In genomic region chr1:64797621-64798020, GRCm38 (mm10) we compare ENCODE assay signal across 22 mouse cellular contexts.
DNase-seq lines count a peak whose midpoint lies in the region; ATAC-seq and TF ChIP-seq lines count a peak whose summit lies in the region.
"Had no signal": no experiment of that assay in that cellular context is flagged by ENCODE, and none has a peak within 500 bp of the region (broad histone marks: within the 10 kb centered on the region; RNA-seq: fewer than 3 reads in every experiment).

No protein-coding gene starts in this region.

- no peak for TF ChIP-seq CTCF in stomach, postnatal 0 days (IDR thresholded peaks at IDR 0.05; ENCODE audit: low read depth)

- no peak overlapping the region for H3K9ac ChIP-seq in intestine, embryonic 15.5 days
- H3K9ac ChIP-seq in stomach, postnatal 0 days (ENCODE audit: low read length), result no peak overlapping the region
- H3K9ac ChIP-seq in midbrain, embryonic 13.5 days (replicated peaks), result no peak overlapping the region
- H3K9ac ChIP-seq: embryonic facial prominence, embryonic 15.5 days; hindbrain, embryonic 13.5 days; kidney, embryonic 15.5 days; midbrain, embryonic 15.5 days; neural tube, embryonic 12.5 days had no signal

- 50% methylated on average over 3 of the region's 3 CpGs for WGBS in intestine, embryonic 15.5 days
- 60% methylated on average over 3 of the region's 3 CpGs for WGBS in stomach, postnatal 0 days
- 93% methylated on average over 3 of the region's 3 CpGs for WGBS in midbrain, embryonic 13.5 days

- H3K36me3 ChIP-seq in megakaryocyte, embryonic 14.5 days (replicated peaks; ENCODE audit: low read length), result peaks cover 13% of the 10 kb centered on the region
- H3K36me3 ChIP-seq in intestine, embryonic 15.5 days, result no peaks in the 10 kb centered on the region
- H3K36me3 ChIP-seq in stomach, postnatal 0 days (ENCODE audit: control insufficient read depth, insufficient read depth, low read length), result no peaks in the 10 kb centered on the region; the same call in 1 of the 2 replicates
- peaks cover 13% of the 10 kb centered on the region for H3K36me3 ChIP-seq in midbrain, embryonic 13.5 days
- H3K36me3 ChIP-seq: embryonic facial prominence, embryonic 15.5 days; kidney, embryonic 15.5 days; midbrain, embryonic 15.5 days had no signal

- no peak overlapping the region for H3K4me2 ChIP-seq in intestine, embryonic 15.5 days (replicated peaks)
- H3K4me2 ChIP-seq in stomach, postnatal 0 days (replicated peaks; ENCODE audit: low read depth), result no peak overlapping the region
- H3K4me2 ChIP-seq in midbrain, embryonic 13.5 days (replicated peaks), result no peak overlapping the region
- H3K4me2 ChIP-seq: embryonic facial prominence, embryonic 15.5 days; heart, embryonic 11.5 days; hindbrain, embryonic 13.5 days; kidney, embryonic 15.5 days; midbrain, embryonic 15.5 days; neural tube, embryonic 12.5 days had no signal

- peak; percentile 42 for DNase-seq in stomach, postnatal 0 days (ENCODE audit: low spot score)
- no peak for DNase-seq in adrenal gland, postnatal 25 days
- no peak for DNase-seq in heart, postnatal 4 days
- DNase-seq: adrenal gland, postnatal 36 days; cerebellum, adult 9-10 months; gastrocnemius, postnatal 10 days; kidney, postnatal 4 days; retina, postnatal 1 day; right cerebral cortex, postnatal 25 days had no signal

- peaks cover 14% of the 10 kb centered on the region for H3K27me3 ChIP-seq in megakaryocyte, embryonic 14.5 days (replicated peaks)
- no peaks in the 10 kb centered on the region for H3K27me3 ChIP-seq in intestine, embryonic 15.5 days (replicated peaks)
- no peaks in the 10 kb centered on the region for H3K27me3 ChIP-seq in stomach, postnatal 0 days (ENCODE audit: control insufficient read depth, insufficient read depth, low read length)
- H3K27me3 ChIP-seq in midbrain, embryonic 13.5 days, result no peaks in the 10 kb centered on the region
- H3K27me3 ChIP-seq: CH12.LX; embryonic facial prominence, embryonic 15.5 days; hindbrain, embryonic 13.5 days; kidney, embryonic 15.5 days; midbrain, embryonic 15.5 days; neural tube, embryonic 12.5 days had no signal

- H3K4me3 ChIP-seq in megakaryocyte, embryonic 14.5 days (replicated peaks), result peak overlapping the region; percentile 74
- no peak overlapping the region for H3K4me3 ChIP-seq in intestine, embryonic 15.5 days (replicated peaks)
- H3K4me3 ChIP-seq in stomach, postnatal 0 days (ENCODE audit: low read depth, low read length), result no peak overlapping the region
- H3K4me3 ChIP-seq in midbrain, embryonic 13.5 days (replicated peaks), result no peak overlapping the region
- H3K4me3 ChIP-seq: embryonic facial prominence, embryonic 15.5 days; hindbrain, embryonic 13.5 days; kidney, embryonic 15.5 days; midbrain, embryonic 15.5 days; neural tube, embryonic 12.5 days had no signal

- TF ChIP-seq EP300 in stomach, postnatal 0 days (optimal IDR thresholded peaks at IDR 0.05), result no peak

- H3K4me1 ChIP-seq in megakaryocyte, embryonic 14.5 days, result peaks cover 22% of the 10 kb centered on the region
- H3K4me1 ChIP-seq in intestine, embryonic 15.5 days (replicated peaks), result 0 out of 2 replicates have a peak, but pooled peaks cover 14% of the 10 kb centered on the region
- 0 out of 2 replicates have a peak, but pooled peaks cover 2% of the 10 kb centered on the region for H3K4me1 ChIP-seq in stomach, postnatal 0 days (replicated peaks; ENCODE audit: control insufficient read depth, insufficient read depth)
- H3K4me1 ChIP-seq in midbrain, embryonic 13.5 days (replicated peaks), result peaks cover 8% of the 10 kb centered on the region; the same call in 1 of the 2 replicates
- H3K4me1 ChIP-seq: midbrain, embryonic 15.5 days had no signal

- H3K27ac ChIP-seq in intestine, embryonic 15.5 days, result peak overlapping the region; percentile 69; the same call in 1 of the 2 replicates
- H3K27ac ChIP-seq in stomach, postnatal 0 days (replicated peaks), result no peak overlapping the region
- no peak overlapping the region for H3K27ac ChIP-seq in midbrain, embryonic 13.5 days
- H3K27ac ChIP-seq: embryonic facial prominence, embryonic 15.5 days; hindbrain, embryonic 13.5 days; kidney, embryonic 15.5 days; midbrain, embryonic 15.5 days; neural tube, embryonic 12.5 days had no signal

- H3K9me3 ChIP-seq in megakaryocyte, embryonic 14.5 days, result no peaks in the 10 kb centered on the region
- no peaks in the 10 kb centered on the region for H3K9me3 ChIP-seq in intestine, embryonic 15.5 days
- H3K9me3 ChIP-seq in stomach, postnatal 0 days (ENCODE audit: control insufficient read depth, low read length), result no peaks in the 10 kb centered on the region
- H3K9me3 ChIP-seq in midbrain, embryonic 13.5 days, result no peaks in the 10 kb centered on the region
- H3K9me3 ChIP-seq: embryonic facial prominence, embryonic 15.5 days; hindbrain, embryonic 13.5 days; kidney, embryonic 15.5 days; midbrain, embryonic 15.5 days; neural tube, embryonic 12.5 days had no signal

- no peak; the same call in none of the 2 replicates for ATAC-seq in megakaryocyte, adult 5-6 weeks (ENCODE audit: poor library complexity, severe bottlenecking)
- peak; percentile 96 for ATAC-seq in intestine, embryonic 15.5 days
- peak; percentile 14; the same call in 1 of the 2 replicates for ATAC-seq in megakaryocyte progenitor cell, adult 5-6 weeks (replicated peaks; ENCODE audit: poor library complexity)
- peak; percentile 67 for ATAC-seq in stomach, postnatal 0 days (ENCODE audit: low FRiP score, low TSS enrichment)
- ATAC-seq in midbrain, embryonic 13.5 days, result no peak
- ATAC-seq: forebrain, embryonic 14.5 days; midbrain, embryonic 15.5 days had no signal

Comparison
In these comparisons a context has a peak if more than half of its experiments do, and no peak if none do; other contexts are left out.
1. ATAC-seq: peak in intestine, embryonic 15.5 days (single experiment), megakaryocyte progenitor cell, adult 5-6 weeks (single experiment) and stomach, postnatal 0 days (single experiment); none in megakaryocyte, adult 5-6 weeks (single experiment) and midbrain, embryonic 13.5 days (single experiment).